Mouse (Mus musculus): ENCODE data around the gene Dcdc2a. TPM values are rescaled to one million over a fixed set of nuclear protein-coding genes. Genes with fewer than 3 reads are reported as not detected.

Dcdc2a gene
- polyA plus RNA-seq, 1 experiment = not detected

GRCm38 (mm10) chr13:25127806-25128205, 72.0 kb downstream of the Dcdc2a start:
- H3K4me3 ChIP-seq (ENCODE audit: low read depth, low read length) = no peak overlapping the region
- H3K27me3 ChIP-seq (ENCODE audit: control insufficient read depth, insufficient read depth, low read length) = no peaks in the 10 kb centered on the region
- H3K4me1 ChIP-seq (ENCODE audit: control insufficient read depth, insufficient read depth, insufficient read length, low read length) = no peaks in the 10 kb centered on the region
- no peak overlapping the region for H3K27ac ChIP-seq (ENCODE audit: insufficient read depth, low read depth, low read length)
- TF ChIP-seq CTCF (IDR thresholded peaks at IDR 0.05; ENCODE audit: extremely low read depth, insufficient read length, insufficient replicate concordance, low read depth, low read length) = no peak
- no peak for TF ChIP-seq POLR2A (IDR thresholded peaks at IDR 0.05; ENCODE audit: low read depth, low read length)
- WGBS = 92% methylated on average over 6 of the region's 6 CpGs
- no peaks in the 10 kb centered on the region for H3K36me3 ChIP-seq (ENCODE audit: control insufficient read depth, insufficient read depth, low read length)

- TF ChIP-seq POLR2A (IDR thresholded peaks at IDR 0.05; ENCODE audit: low read depth, low read length) = no peak
- no peak for TF ChIP-seq CTCF (IDR thresholded peaks at IDR 0.05; ENCODE audit: extremely low read depth, insufficient read length, insufficient replicate concordance, low read depth, low read length)
- H3K4me3 ChIP-seq (ENCODE audit: low read depth, low read length) = no peak overlapping the region
- H3K27ac ChIP-seq (ENCODE audit: insufficient read depth, low read depth, low read length) = no peak overlapping the region
- 74% methylated on average over 9 of the region's 9 CpGs for WGBS
- no peaks in the 10 kb centered on the region for H3K36me3 ChIP-seq (ENCODE audit: control insufficient read depth, insufficient read depth, low read length)
- no peaks in the 10 kb centered on the region for H3K4me1 ChIP-seq (ENCODE audit: control insufficient read depth, insufficient read depth, insufficient read length, low read length)
- H3K27me3 ChIP-seq (ENCODE audit: control insufficient read depth, insufficient read depth, low read length) = no peaks in the 10 kb centered on the region
These were observed 73.0 kb downstream of the Dcdc2a start for GRCm38 (mm10) chr13:25128766-25129165.

GRCm38 (mm10) chr13:25143066-25143465, 87.3 kb downstream of the Dcdc2a start:
- Histone ChIP-seq H3K4me1 (ENCODE audit: control insufficient read depth, insufficient read depth, insufficient read length, low read length) (no peaks in the 10 kb centered on the region), H3K36me3 (ENCODE audit: control insufficient read depth, insufficient read depth, low read length) (no peaks in the 10 kb centered on the region), H3K27me3 (ENCODE audit: control insufficient read depth, insufficient read depth, low read length) (no peaks in the 10 kb centered on the region), H3K27ac (ENCODE audit: insufficient read depth, low read depth, low read length) (no peak overlapping the region), H3K4me3 (ENCODE audit: low read depth, low read length) (no peak overlapping the region)
- whole genome bisulfite sequencing = 92% methylated on average over 3 of the region's 3 CpGs
- TF ChIP-seq POLR2A (IDR thresholded peaks at IDR 0.05; ENCODE audit: low read depth, low read length) (no peak), CTCF (IDR thresholded peaks at IDR 0.05; ENCODE audit: extremely low read depth, insufficient read length, insufficient replicate concordance, low read depth, low read length) (no peak)

GRCm38 (mm10) chr13:25144093-25144492, 88.3 kb downstream of the Dcdc2a start:
- H3K27me3 ChIP-seq (ENCODE audit: control insufficient read depth, insufficient read depth, low read length) = no peaks in the 10 kb centered on the region
- no peak overlapping the region for H3K27ac ChIP-seq (ENCODE audit: insufficient read depth, low read depth, low read length)
- H3K36me3 ChIP-seq (ENCODE audit: control insufficient read depth, insufficient read depth, low read length) = no peaks in the 10 kb centered on the region
- TF ChIP-seq POLR2A (IDR thresholded peaks at IDR 0.05; ENCODE audit: low read depth, low read length) = no peak
- no peak for TF ChIP-seq CTCF (IDR thresholded peaks at IDR 0.05; ENCODE audit: extremely low read depth, insufficient read length, insufficient replicate concordance, low read depth, low read length)
- H3K4me1 ChIP-seq (ENCODE audit: control insufficient read depth, insufficient read depth, insufficient read length, low read length) = no peaks in the 10 kb centered on the region
- H3K4me3 ChIP-seq (ENCODE audit: low read depth, low read length) = no peak overlapping the region
- 64% methylated on average over 2 of the region's 2 CpGs for WGBS

- TF ChIP-seq CTCF (IDR thresholded peaks at IDR 0.05; ENCODE audit: extremely low read depth, insufficient read length, insufficient replicate concordance, low read depth, low read length) = no peak
- no peak for TF ChIP-seq POLR2A (IDR thresholded peaks at IDR 0.05; ENCODE audit: low read depth, low read length)
- WGBS = 59% methylated on average over 2 of the region's 2 CpGs
- H3K4me3 ChIP-seq (ENCODE audit: low read depth, low read length) = no peak overlapping the region
These were observed 90.4 kb downstream of the Dcdc2a start for GRCm38 (mm10) chr13:25146232-25146631.

GRCm38 (mm10) chr13:25150154-25150781, 94.5 kb downstream of the Dcdc2a start:
- no peak overlapping the region for H3K27ac ChIP-seq (ENCODE audit: insufficient read depth, low read depth, low read length)
- H3K27me3 ChIP-seq (ENCODE audit: control insufficient read depth, insufficient read depth, low read length) = no peaks in the 10 kb centered on the region
- no peak overlapping the region for H3K4me3 ChIP-seq (ENCODE audit: low read depth, low read length)
- WGBS = 25% methylated on average over 17 of the region's 17 CpGs
- no peak for TF ChIP-seq CTCF (IDR thresholded peaks at IDR 0.05; ENCODE audit: extremely low read depth, insufficient read length, insufficient replicate concordance, low read depth, low read length)
- no peak for TF ChIP-seq POLR2A (IDR thresholded peaks at IDR 0.05; ENCODE audit: low read depth, low read length)
- H3K36me3 ChIP-seq (ENCODE audit: control insufficient read depth, insufficient read depth, low read length) = no peaks in the 10 kb centered on the region
- H3K4me1 ChIP-seq (ENCODE audit: control insufficient read depth, insufficient read depth, insufficient read length, low read length) = no peaks in the 10 kb centered on the region

More at GRCm38 (mm10) chr13:25146232-25146631, 90.4 kb downstream of the Dcdc2a start:
- Histone ChIP-seq H3K27me3 (ENCODE audit: control insufficient read depth, insufficient read depth, low read length) (no peaks in the 10 kb centered on the region), H3K4me1 (ENCODE audit: control insufficient read depth, insufficient read depth, insufficient read length, low read length) (no peaks in the 10 kb centered on the region), H3K36me3 (ENCODE audit: control insufficient read depth, insufficient read depth, low read length) (no peaks in the 10 kb centered on the region), H3K27ac (ENCODE audit: insufficient read depth, low read depth, low read length) (no peak overlapping the region)

GRCm38 (mm10) chr13:25150861-25151260, 95.1 kb downstream of the Dcdc2a start:
- no peaks in the 10 kb centered on the region for H3K36me3 ChIP-seq (ENCODE audit: control insufficient read depth, insufficient read depth, low read length)
- H3K27ac ChIP-seq (ENCODE audit: insufficient read depth, low read depth, low read length) = no peak overlapping the region
- H3K4me1 ChIP-seq (ENCODE audit: control insufficient read depth, insufficient read depth, insufficient read length, low read length) = no peaks in the 10 kb centered on the region
- WGBS = 44% methylated on average over 4 of the region's 4 CpGs
- no peaks in the 10 kb centered on the region for H3K27me3 ChIP-seq (ENCODE audit: control insufficient read depth, insufficient read depth, low read length)
- no peak overlapping the region for H3K4me3 ChIP-seq (ENCODE audit: low read depth, low read length)
- TF ChIP-seq CTCF (IDR thresholded peaks at IDR 0.05; ENCODE audit: extremely low read depth, insufficient read length, insufficient replicate concordance, low read depth, low read length) (no peak), POLR2A (IDR thresholded peaks at IDR 0.05; ENCODE audit: low read depth, low read length) (no peak)

Measured in small intestine, adult 2 months (tissue).